Mouse (Mus musculus): ENCODE data around the gene Asxl2. TPM values are rescaled to one million over a fixed set of nuclear protein-coding genes. Genes with fewer than 3 reads are reported as not detected.

The Asxl2 gene
- polyA plus RNA-seq, 1 experiment from 2014 or later: 8.0 TPM

DNA sequence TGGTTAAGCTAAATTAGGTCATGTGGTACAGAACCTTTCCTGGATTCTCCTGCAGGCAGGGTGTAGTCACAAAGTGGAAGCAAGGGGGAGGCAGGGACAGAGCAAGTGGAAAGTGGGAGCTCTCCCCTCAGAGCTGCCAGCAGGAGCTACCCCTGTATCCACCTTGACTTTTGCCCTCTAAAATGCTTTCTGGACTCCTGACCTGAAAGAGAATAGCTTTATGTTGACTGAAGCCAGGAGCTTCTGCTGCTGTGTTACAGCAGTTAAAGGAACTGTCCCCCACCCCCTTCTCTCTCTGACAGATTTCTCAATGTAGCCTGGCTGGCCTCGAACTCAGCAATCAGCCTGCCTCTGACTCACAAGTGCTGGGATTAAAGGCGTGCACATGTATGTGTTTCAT, 112.9 kb downstream of the Asxl2 start:
- ATAC-seq (ENCODE audit: low FRiP score, low TSS enrichment) (no peak), DNase-seq (ENCODE audit: low spot score) (no peak)
- Histone ChIP-seq H3K9me3 (ENCODE audit: control insufficient read depth, low read length) (no peaks in the 10 kb centered on the region), H3K36me3 (ENCODE audit: control insufficient read depth, insufficient read depth, low read length) (no peaks in the 10 kb centered on the region), H3K27me3 (ENCODE audit: control insufficient read depth, insufficient read depth, low read length) (no peaks in the 10 kb centered on the region), H3K4me3 (ENCODE audit: low read depth, low read length) (no peak overlapping the region), H3K4me2 (replicated peaks; ENCODE audit: low read depth) (no peak overlapping the region), H3K4me1 (replicated peaks; ENCODE audit: control insufficient read depth, insufficient read depth) (no peaks in the 10 kb centered on the region), H3K9ac (ENCODE audit: low read length) (no peak overlapping the region), H3K27ac (replicated peaks) (no peak overlapping the region)
- WGBS: 51% methylated on average over 2 of the region's 2 CpGs
- TF ChIP-seq EP300 (optimal IDR thresholded peaks at IDR 0.05): no peak
- TF ChIP-seq CTCF (IDR thresholded peaks at IDR 0.05; ENCODE audit: low read depth): no peak

DNA sequence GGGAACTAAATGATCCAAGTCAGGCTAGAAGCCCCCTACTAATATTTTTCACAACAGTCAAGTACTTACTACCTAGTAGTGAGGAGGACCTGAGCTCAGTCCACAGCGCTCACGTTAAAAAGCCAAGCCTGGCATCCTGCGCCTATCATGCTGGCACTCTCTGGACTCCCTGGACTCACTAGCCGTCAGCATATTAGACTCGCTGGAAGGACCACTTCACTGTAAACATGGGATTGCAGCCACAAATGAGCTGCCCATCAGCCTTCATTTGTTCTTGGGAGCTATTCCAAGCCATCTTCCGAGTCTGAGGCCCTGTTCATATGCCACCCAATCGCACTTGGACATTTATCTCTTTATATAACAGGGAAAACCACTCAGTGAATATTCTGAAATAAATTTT, 114.2 kb downstream of the Asxl2 start:
- no peak for ATAC-seq (ENCODE audit: low FRiP score, low TSS enrichment)
- Histone ChIP-seq H3K36me3 (ENCODE audit: control insufficient read depth, insufficient read depth, low read length) (no peaks in the 10 kb centered on the region), H3K27ac (replicated peaks) (no peak overlapping the region), H3K4me1 (replicated peaks; ENCODE audit: control insufficient read depth, insufficient read depth) (no peaks in the 10 kb centered on the region), H3K9me3 (ENCODE audit: control insufficient read depth, low read length) (no peaks in the 10 kb centered on the region), H3K9ac (ENCODE audit: low read length) (no peak overlapping the region), H3K4me3 (ENCODE audit: low read depth, low read length) (no peak overlapping the region), H3K27me3 (ENCODE audit: control insufficient read depth, insufficient read depth, low read length) (no peaks in the 10 kb centered on the region), H3K4me2 (replicated peaks; ENCODE audit: low read depth) (no peak overlapping the region)
- WGBS: 85% methylated on average over 7 of the region's 7 CpGs
- DNase-seq (ENCODE audit: low spot score): no peak
- TF ChIP-seq CTCF (IDR thresholded peaks at IDR 0.05; ENCODE audit: low read depth): no peak
- TF ChIP-seq EP300 (optimal IDR thresholded peaks at IDR 0.05): no peak

DNA sequence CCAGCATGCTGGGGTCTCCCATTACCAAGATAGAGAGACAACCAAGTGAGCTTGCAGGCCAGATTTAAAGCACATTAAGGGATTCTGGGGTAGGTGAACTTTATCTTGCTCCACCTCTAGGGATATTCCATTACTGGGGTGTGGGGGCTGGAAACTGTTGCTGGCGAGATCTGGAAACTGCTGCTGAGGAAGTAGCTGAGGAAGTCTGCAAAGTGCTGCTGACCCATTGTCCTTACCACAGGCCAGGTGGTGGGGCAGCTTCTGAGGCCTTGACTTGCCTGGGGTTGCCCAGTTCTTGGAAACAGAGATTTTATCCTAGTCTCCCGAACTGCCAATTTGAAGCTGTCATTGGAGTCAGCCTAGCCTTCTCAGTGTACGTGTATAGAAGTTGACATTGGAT, 118.8 kb downstream of the Asxl2 start:
- Histone ChIP-seq H3K4me2 (replicated peaks; ENCODE audit: low read depth) (no peak overlapping the region), H3K27me3 (ENCODE audit: control insufficient read depth, insufficient read depth, low read length) (no peaks in the 10 kb centered on the region), H3K9me3 (ENCODE audit: control insufficient read depth, low read length) (no peaks in the 10 kb centered on the region), H3K4me1 (replicated peaks; ENCODE audit: control insufficient read depth, insufficient read depth) (no peaks in the 10 kb centered on the region), H3K9ac (ENCODE audit: low read length) (no peak overlapping the region), H3K27ac (replicated peaks) (no peak overlapping the region), H3K4me3 (ENCODE audit: low read depth, low read length) (no peak overlapping the region), H3K36me3 (ENCODE audit: control insufficient read depth, insufficient read depth, low read length) (no peaks in the 10 kb centered on the region)
- ATAC-seq (ENCODE audit: low FRiP score, low TSS enrichment): no peak
- no peak for DNase-seq (ENCODE audit: low spot score)
- no peak for TF ChIP-seq CTCF (IDR thresholded peaks at IDR 0.05; ENCODE audit: low read depth)
- TF ChIP-seq EP300 (optimal IDR thresholded peaks at IDR 0.05): no peak
- 82% methylated on average over 3 of the region's 3 CpGs for WGBS

DNA sequence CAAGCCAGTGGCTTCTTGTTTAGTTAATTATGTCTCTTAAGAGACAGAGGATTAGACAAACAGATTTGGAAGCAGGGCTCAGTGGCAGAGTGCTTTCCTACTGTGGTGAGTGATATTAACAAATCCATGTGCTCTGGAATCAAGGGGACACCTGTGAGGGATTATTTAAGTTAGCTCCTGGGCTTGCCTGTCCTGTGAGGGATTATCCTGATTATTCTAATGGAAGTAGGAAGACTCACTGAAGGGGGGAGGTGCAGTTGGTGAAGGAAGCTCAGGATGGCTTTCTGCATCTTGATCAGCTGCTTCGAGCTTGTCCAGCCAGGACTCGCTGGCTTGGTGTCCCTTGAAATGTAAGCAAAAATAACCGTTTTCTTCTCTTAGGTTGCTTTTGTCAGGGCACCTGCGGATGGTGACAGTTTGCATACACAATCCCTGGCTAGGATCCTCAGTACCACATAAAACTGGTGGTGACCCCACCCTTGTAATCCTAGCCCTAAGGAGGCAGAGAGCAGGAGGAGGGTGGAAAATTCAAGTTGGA, 119.5 kb downstream of the Asxl2 start:
- Histone ChIP-seq H3K4me1 (replicated peaks; ENCODE audit: control insufficient read depth, insufficient read depth) (no peaks in the 10 kb centered on the region), H3K27me3 (ENCODE audit: control insufficient read depth, insufficient read depth, low read length) (no peaks in the 10 kb centered on the region), H3K9me3 (ENCODE audit: control insufficient read depth, low read length) (no peaks in the 10 kb centered on the region), H3K27ac (replicated peaks) (no peak overlapping the region), H3K9ac (ENCODE audit: low read length) (no peak overlapping the region), H3K36me3 (ENCODE audit: control insufficient read depth, insufficient read depth, low read length) (no peaks in the 10 kb centered on the region), H3K4me2 (replicated peaks; ENCODE audit: low read depth) (no peak overlapping the region), H3K4me3 (ENCODE audit: low read depth, low read length) (no peak overlapping the region)
- 33% methylated on average over 4 of the region's 4 CpGs for WGBS
- ATAC-seq (ENCODE audit: low FRiP score, low TSS enrichment) (no peak), DNase-seq (ENCODE audit: low spot score) (no peak)
- TF ChIP-seq CTCF (IDR thresholded peaks at IDR 0.05; ENCODE audit: low read depth): no peak
- TF ChIP-seq EP300 (optimal IDR thresholded peaks at IDR 0.05): no peak

DNA sequence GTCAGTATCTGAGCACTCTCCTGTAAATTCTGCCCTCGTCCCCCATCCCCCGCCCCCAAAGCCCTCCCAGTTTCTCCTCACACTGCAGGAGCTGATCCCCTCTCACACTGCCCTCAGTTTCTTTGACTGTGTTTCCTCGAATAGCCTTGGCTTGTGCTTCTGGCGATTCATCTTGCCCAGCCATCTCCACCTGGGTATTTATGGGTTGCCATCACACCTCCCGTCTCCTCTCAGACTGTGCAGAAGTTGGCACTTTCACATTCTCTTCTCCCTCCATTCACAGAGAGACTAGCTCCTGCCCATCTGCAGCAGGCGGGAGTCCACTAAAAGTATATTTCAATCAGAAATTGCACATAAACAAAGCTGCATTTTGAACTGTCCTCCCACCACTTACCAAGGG, 120.1 kb downstream of the Asxl2 start:
- no peaks in the 10 kb centered on the region for H3K27me3 ChIP-seq (ENCODE audit: control insufficient read depth, insufficient read depth, low read length)
- no peaks in the 10 kb centered on the region for H3K9me3 ChIP-seq (ENCODE audit: control insufficient read depth, low read length)
- 51% methylated on average over 6 of the region's 6 CpGs for WGBS
- H3K9ac ChIP-seq (ENCODE audit: low read length): no peak overlapping the region
- H3K4me3 ChIP-seq (ENCODE audit: low read depth, low read length): no peak overlapping the region
- no peak overlapping the region for H3K4me2 ChIP-seq (replicated peaks; ENCODE audit: low read depth)
- DNase-seq (ENCODE audit: low spot score) (no peak), ATAC-seq (ENCODE audit: low FRiP score, low TSS enrichment) (no peak)
- TF ChIP-seq EP300 (optimal IDR thresholded peaks at IDR 0.05) (no peak), CTCF (IDR thresholded peaks at IDR 0.05; ENCODE audit: low read depth) (no peak)
- H3K27ac ChIP-seq (replicated peaks): no peak overlapping the region
- H3K36me3 ChIP-seq (ENCODE audit: control insufficient read depth, insufficient read depth, low read length): no peaks in the 10 kb centered on the region
- H3K4me1 ChIP-seq (replicated peaks; ENCODE audit: control insufficient read depth, insufficient read depth): no peaks in the 10 kb centered on the region

DNA sequence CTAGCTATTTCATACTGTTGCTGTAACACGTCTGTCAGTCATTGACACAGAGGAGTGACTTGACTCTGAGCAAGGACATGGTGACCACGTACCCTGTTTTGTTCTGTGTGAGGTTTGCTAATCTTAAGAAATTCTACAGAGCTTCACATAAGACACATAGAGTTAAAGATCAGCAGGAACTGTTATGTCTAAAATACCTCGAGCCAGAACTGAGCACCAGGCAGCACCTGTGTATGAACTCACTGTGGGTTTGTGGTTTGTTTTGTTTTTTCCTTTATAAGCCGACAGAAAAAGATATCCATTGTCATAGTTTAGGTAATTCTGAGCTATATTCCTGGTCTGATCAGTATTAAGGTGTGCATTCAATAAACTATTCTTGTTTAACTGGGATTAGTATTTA, 120.8 kb downstream of the Asxl2 start:
- ATAC-seq (ENCODE audit: low FRiP score, low TSS enrichment) (no peak), DNase-seq (ENCODE audit: low spot score) (no peak)

More for the DNA sequence above, 120.8 kb downstream of the Asxl2 start:
- H3K36me3 ChIP-seq (ENCODE audit: control insufficient read depth, insufficient read depth, low read length): no peaks in the 10 kb centered on the region
- H3K27ac ChIP-seq (replicated peaks): no peak overlapping the region
- no peaks in the 10 kb centered on the region for H3K27me3 ChIP-seq (ENCODE audit: control insufficient read depth, insufficient read depth, low read length)
- H3K9me3 ChIP-seq (ENCODE audit: control insufficient read depth, low read length): no peaks in the 10 kb centered on the region
- no peaks in the 10 kb centered on the region for H3K4me1 ChIP-seq (replicated peaks; ENCODE audit: control insufficient read depth, insufficient read depth)
- TF ChIP-seq EP300 (optimal IDR thresholded peaks at IDR 0.05) (no peak), CTCF (IDR thresholded peaks at IDR 0.05; ENCODE audit: low read depth) (no peak)
- no peak overlapping the region for H3K4me2 ChIP-seq (replicated peaks; ENCODE audit: low read depth)
- no peak overlapping the region for H3K4me3 ChIP-seq (ENCODE audit: low read depth, low read length)
- H3K9ac ChIP-seq (ENCODE audit: low read length): no peak overlapping the region
- WGBS: 43% methylated on average over 4 of the region's 4 CpGs

Data from stomach, postnatal 0 days (tissue).